Mouse (Mus musculus) MEL (cell line): ENCODE data around the gene Tldc1.

Experiments used
- CTCF ChIP-seq, 3 experiments: IDR thresholded peaks in 2 of 3; conservative IDR thresholded peaks in 1 of 3; 2 replicates each; pipeline ENCODE4 v1.5.1; 2011 to 2012; ENCODE audit warnings: low read length in 3 of 3, low read depth in 2 of 3, mild to moderate bottlenecking in 2 of 3, improper control_type of control experiment in 1 of 3, inconsistent platforms in 1 of 3, mixed read lengths in 1 of 3, moderate library complexity in 1 of 3; ENCODE audit not compliant: control insufficient read depth in 1 of 3, insufficient read depth in 1 of 3, poor library complexity in 1 of 3, severe bottlenecking in 1 of 3
- E2F4 ChIP-seq: IDR thresholded peaks from 2 replicates; pipeline ENCODE4 v1.6.1; 2011; ENCODE audit warnings: low read depth, low read length, improper control_type of control experiment, borderline replicate concordance
- ELF1 ChIP-seq: IDR thresholded peaks from 2 replicates; pipeline ENCODE4 v1.6.1; 2014; ENCODE audit warnings: low read depth, mild to moderate bottlenecking, inconsistent platforms, low read length, improper control_type of control experiment, moderate library complexity
- MAFK ChIP-seq: IDR thresholded peaks from 2 replicates; pipeline ENCODE4 v1.6.1; 2011; ENCODE audit warnings: low read depth, mild to moderate bottlenecking, low read length, improper control_type of control experiment, borderline replicate concordance
- MAX ChIP-seq: IDR thresholded peaks from 2 replicates; pipeline ENCODE4 v1.6.1; 2011; ENCODE audit warnings: low read length, improper control_type of control experiment
- NRF1 ChIP-seq: IDR thresholded peaks from 2 replicates; pipeline ENCODE4 v1.6.1; 2014; ENCODE audit warnings: low read depth, mild to moderate bottlenecking, inconsistent platforms, low read length, improper control_type of control experiment, moderate library complexity; ENCODE audit not compliant: poor library complexity, insufficient read depth, severe bottlenecking
- POLR2A ChIP-seq, 2 experiments: IDR thresholded peaks; 2 replicates each; pipeline ENCODE4 v1.6.1; 2011 to 2012; ENCODE audit warnings: low read length in 2 of 2, mild to moderate bottlenecking in 2 of 2, control low read depth in 1 of 2, improper control_type of control experiment in 1 of 2, low read depth in 1 of 2, moderate library complexity in 1 of 2; ENCODE audit not compliant: control insufficient read depth in 1 of 2, insufficient read depth in 1 of 2, poor library complexity in 1 of 2
- RCOR1 ChIP-seq: IDR thresholded peaks from 2 replicates; pipeline ENCODE4 v1.6.1; 2012; ENCODE audit warnings: low read depth, mild to moderate bottlenecking, inconsistent platforms, low read length, improper control_type of control experiment

GRCm38 (mm10) chr8:119817446-119817845 is 39.2 kb upstream of the Tldc1 start:
- no peak for TF ChIP-seq NRF1
- no peak for TF ChIP-seq POLR2A (IDR thresholded peaks at IDR 0.05; ENCODE audit: control insufficient read depth in 1 of 2, insufficient read depth in 1 of 2, low read depth in 1 of 2, low read length in 2 of 2, poor library complexity in 1 of 2)
- no peak for TF ChIP-seq E2F4
- TF ChIP-seq CTCF (IDR thresholded peaks at IDR 0.05 in 2 of 3, conservative IDR thresholded peaks at IDR 0.05 in 1 of 3; ENCODE audit: control insufficient read depth in 1 of 3, insufficient read depth in 1 of 3, low read depth in 2 of 3, low read length in 3 of 3, poor library complexity in 1 of 3, severe bottlenecking in 1 of 3) = no peak
- TF ChIP-seq MAFK = no peak
- no peak for TF ChIP-seq MAX
- no peak for TF ChIP-seq RCOR1
- no peak for TF ChIP-seq ELF1
